Mouse (Mus musculus): ENCODE measurements at regions not wholly inside any gene's neighbourhood (a gene's known extent, or its start where the extent isn't known, plus 50 kb on each side); places are given as distances from the start of the nearest gene placed in this dataset.

DNA sequence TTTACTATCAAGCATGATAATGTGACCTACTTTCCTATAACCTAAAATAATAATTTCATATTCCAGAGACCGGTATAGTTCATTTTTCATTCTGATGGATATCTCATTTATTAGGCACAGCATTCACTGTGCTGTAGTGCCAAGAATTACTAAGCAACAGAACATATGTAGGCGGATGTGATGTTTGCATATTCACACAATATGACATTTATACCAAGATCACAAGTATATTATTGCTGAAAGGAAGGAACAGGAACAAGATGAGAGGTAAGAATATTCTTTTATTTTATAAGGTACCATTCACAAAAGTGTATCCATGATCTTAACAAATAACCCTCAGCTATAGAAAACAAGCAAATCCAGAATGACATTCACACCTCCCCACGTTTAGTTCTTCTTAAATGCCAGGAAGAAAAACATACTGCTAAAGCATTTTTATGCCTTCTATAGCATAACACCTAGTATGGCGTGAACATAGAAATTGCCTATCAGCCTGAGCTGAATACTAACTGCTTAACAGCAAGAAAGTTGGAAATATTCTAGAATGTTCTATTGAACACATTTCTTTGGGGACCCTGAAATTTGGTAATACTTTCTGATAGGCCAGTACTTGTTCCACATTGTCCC is 1062.8 kb upstream of the Acvr2a start:
- DNase-seq (ENCODE audit: low spot score): no peak

DNA sequence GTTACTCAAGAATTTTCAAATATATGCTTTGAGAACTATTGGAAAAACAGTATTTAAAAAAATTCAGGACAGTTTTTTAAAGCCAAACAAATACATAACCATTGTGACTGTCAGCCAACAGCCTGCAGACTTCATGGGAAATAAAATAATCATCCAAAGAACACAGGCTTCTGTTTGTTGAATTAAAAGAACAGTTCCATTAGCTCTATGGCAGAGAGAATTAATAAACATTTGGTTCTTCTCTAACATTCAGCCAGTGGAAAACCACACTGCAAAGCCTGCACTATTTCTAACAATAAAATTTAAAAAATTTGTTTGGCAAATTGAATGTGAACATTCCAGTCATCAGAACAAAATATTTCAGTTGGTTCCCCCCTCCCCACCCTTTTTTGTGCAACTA is 1058.2 kb upstream of the Acvr2a start:
- DNase-seq (ENCODE audit: low spot score): peak; percentile 1

- no peak for DNase-seq (ENCODE audit: low spot score)
Observed at GRCm38 (mm10) chr2:47756248-47756647, 1057.7 kb upstream of the Acvr2a start.

DNA sequence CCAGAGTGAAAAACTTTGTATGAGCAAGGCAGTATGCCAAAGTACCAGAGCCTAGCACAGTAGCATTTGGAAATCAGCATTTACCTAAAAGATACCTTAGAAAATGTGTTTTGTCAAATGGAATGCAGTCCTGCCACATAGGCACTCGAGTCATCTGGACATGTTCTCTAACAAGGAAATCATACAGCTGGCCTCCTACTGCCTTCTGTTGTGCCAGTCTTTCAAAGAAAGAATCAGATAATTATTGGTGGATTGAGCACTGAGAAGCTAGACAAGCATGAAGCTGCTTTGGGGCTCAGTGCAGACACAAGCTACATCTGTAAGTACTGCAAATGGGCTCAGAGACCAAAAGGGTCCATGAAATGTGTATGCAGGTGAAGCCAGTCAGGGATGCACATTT is 1038.1 kb upstream of the Acvr2a start:
- DNase-seq (ENCODE audit: low spot score): no peak

- no peak for DNase-seq (ENCODE audit: low spot score)
Observed at GRCm38 (mm10) chr2:47776965-47777364, 1036.9 kb upstream of the Acvr2a start.

- peak; percentile 19 for DNase-seq (ENCODE audit: low spot score)
Observed at GRCm38 (mm10) chr2:47785848-47786247, 1028.1 kb upstream of the Acvr2a start.

- DNase-seq (ENCODE audit: low spot score): peak; percentile 11
Observed at GRCm38 (mm10) chr2:47822746-47823271, 991.1 kb upstream of the Acvr2a start.

- DNase-seq (ENCODE audit: low spot score): no peak
Observed at GRCm38 (mm10) chr2:47832493-47832892, 981.4 kb upstream of the Acvr2a start.

- DNase-seq (ENCODE audit: low spot score): no peak
Observed at GRCm38 (mm10) chr2:47833517-47833916, 980.4 kb upstream of the Acvr2a start.

- no peak for DNase-seq (ENCODE audit: low spot score)
Observed at GRCm38 (mm10) chr2:47834055-47834799, 979.7 kb upstream of the Acvr2a start.

- DNase-seq (ENCODE audit: low spot score): no peak
Observed at GRCm38 (mm10) chr2:47857229-47857628, 956.7 kb upstream of the Acvr2a start.

DNA sequence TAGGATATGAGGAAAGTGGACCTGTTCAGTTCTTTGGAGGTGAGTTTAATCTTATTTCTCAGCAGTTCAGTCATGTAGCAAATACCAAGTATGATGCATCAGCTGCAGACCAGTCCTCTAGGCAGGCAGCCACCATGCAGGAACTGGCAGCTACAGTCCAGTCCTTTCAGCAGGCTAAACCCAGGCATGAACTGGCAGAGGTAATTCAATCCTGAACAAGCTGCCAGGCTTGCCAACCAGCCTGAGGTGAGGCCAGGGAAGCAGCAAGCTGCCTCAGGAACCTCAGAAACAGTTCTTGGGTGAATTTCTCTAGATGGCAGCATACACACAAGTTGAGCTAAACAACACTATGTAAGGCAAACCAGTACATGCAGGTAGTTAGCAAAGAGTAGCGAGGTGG is 951.5 kb upstream of the Acvr2a start:
- no peak for DNase-seq (ENCODE audit: low spot score)

DNA sequence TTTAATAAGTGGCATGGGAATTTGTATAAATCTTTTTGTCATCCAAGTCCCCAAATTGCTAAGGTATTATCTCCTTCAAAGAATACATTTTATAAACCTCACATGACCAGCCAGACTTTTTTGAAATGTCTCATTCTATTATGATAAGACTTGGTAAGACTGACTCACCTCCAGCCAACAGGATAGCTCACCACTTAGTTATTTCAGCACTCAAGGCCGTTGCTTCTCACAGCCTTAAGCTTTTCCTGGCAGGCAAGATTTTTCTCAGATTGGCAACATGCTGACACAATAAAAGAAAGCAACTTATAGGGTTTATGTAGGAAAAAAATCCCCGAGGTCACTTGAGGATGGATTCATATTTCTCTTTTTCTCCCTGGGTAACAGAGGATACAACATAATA is 935.9 kb upstream of the Acvr2a start:
- no peak for DNase-seq (ENCODE audit: low spot score)

DNA sequence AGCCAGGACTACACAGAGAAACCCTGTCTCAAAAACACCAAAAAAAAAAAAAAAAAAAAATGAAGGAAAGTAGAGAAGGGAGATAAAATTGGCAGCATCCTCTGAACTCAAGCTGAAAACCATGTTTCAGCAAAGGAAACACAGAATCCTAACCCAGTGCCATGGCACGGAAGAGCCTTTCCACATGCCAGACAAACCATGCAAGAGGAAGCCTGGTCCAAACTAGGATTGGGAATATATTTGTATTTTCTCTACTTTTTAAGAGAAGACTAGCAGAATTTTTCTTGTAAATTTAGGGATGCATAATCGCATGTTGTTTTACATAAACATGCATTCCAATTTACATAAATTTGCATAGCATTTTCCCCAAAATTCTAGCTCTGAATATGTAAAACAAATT is 934.8 kb upstream of the Acvr2a start:
- DNase-seq (ENCODE audit: low spot score): no peak

DNA sequence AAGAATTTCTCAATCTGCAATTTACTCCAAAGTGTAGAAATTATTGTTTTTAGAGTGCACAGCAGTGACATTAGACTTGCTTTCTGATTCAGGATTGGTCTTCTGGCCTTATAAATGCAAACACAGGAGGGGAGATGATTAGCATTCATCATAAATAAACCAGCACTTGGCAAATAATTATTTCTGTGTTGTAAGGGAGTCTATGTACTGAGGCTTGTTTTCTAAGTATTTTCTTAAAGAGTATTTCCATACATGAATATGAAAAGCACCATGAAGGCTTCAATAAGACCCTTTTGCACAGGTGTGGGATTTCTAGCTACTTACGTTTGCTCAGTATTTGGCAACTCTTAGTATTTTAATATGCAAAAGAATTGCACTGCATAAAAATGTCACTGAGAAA is 934.1 kb upstream of the Acvr2a start:
- no peak for DNase-seq (ENCODE audit: low spot score)

DNA sequence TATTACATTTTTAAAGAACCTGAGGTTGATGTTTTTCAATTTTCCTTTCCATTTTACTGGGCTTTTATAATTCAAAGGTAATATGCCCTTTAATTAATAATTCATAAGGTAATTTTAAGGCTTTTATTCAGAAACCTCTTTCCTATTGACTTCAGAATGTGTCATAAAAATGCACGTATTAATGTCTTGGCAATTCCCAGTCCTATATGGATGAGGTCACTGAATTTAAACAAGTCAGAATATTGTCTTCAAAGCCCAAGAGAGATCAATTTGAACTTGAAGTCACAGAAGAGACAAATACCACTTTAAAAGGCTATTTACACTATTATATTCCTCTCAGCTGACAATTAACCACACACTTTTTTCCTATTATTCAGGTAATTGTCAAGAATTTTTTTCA is 925.7 kb upstream of the Acvr2a start:
- DNase-seq (ENCODE audit: low spot score): no peak

GRCm38 (mm10) chr2:47891366-47891765 is 922.5 kb upstream of the Acvr2a start:
- DNase-seq (ENCODE audit: low spot score): no peak

DNA sequence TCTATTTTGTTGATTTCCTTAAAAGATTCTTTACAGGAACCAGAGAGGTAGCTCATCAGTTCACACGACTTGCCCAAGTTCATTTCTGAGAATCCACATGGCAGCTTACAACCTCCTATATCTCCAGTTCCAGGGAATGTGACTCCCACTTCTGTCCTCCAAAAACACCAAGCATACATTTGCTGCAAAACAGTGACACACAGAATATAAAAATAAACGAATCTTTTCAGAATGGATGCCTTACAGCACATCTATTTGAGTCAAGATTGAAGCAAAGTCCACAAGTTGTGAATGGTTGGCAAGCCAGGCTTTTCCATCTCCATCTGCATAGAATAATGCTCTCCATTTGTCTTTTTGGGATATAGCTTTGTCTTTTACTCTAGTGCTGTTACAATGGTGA is 921.0 kb upstream of the Acvr2a start:
- no peak for DNase-seq (ENCODE audit: low spot score)

DNA sequence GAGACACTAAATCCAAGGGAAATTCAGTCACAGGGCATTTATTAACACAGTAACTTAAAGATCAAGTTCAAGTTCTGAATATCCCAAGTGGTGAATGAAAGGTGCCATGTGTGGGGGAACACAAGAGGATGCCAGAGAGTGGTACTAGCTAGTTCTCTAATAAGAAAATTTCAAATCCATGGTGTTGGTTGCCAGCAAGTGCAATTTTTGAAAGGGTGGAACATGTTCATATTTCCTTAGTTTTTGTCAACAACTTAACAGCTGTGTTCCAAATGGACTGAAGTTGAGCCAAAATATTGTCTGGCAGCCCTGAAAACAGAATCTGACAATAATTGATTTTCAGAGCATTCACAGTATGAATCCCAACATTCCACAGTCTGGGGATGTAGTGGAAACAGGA is 919.1 kb upstream of the Acvr2a start:
- DNase-seq (ENCODE audit: low spot score): no peak

GRCm38 (mm10) chr2:47914270-47914669 is 899.6 kb upstream of the Acvr2a start:
- no peak for DNase-seq (ENCODE audit: low spot score)

DNA sequence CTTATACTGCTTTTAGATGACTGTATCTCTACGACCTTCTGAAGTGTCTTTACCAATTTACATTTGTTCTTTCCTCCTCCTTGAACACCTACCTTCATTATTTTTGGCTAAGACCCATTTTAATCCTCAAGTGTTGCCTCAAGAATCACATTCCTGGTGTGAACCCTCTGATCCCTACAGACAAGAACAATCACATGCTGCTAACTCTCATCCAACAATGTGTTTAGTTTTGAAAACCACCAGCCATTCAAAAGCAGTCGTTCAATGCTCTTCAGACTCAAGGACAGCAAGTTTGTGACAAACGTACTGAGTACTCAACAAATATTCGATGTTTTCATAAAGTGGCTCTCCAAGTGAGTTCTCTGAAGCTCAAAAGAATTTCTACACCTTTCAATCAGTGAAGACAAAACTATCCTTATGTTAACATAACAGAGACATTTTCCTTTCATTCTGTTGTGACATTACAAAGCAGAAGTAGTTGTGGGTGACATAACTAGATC is 898.9 kb upstream of the Acvr2a start:
- DNase-seq (ENCODE audit: low spot score): no peak

- no peak for DNase-seq (ENCODE audit: low spot score)
Observed at GRCm38 (mm10) chr2:47922965-47923364, 890.9 kb upstream of the Acvr2a start.

DNA sequence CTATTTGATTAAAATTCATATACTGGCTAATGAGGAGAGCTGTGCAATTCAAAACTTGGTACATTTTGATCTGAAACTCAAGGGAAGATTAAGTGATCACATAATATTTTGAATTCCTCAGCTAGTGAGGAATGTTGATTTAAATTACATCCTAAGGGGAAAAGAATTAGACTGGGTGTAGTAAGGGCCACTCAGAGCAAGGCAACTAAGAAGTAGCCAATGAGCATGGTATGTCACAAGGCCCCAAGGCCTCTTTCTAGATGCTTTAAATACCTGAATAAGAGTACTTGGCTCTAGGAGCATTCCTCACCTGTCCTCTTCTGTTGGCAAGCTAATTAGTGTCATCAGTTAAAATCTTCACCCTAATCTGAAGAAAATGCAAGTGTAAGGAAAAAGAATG is 887.3 kb upstream of the Acvr2a start:
- DNase-seq (ENCODE audit: low spot score): no peak
